Mouse (Mus musculus) liver, embryonic 11.5 days (tissue): ENCODE measurements around the gene Ly6g6e. TPM values are rescaled to one million over a fixed set of nuclear protein-coding genes. Genes with fewer than 3 reads are reported as not detected.
"Not testable (repeated sequence)": the region's sequence is repeated elsewhere in the genome, so short reads cannot be mapped to it uniquely, and the experiment has no call there.

Experiments used
- ATAC-seq: fragments of 200-750 bp; cut with Nextera tagmentation; replicated peaks from 2 replicates; pipeline ENCODE4 v1.8.0; 2017; ENCODE audit warnings: moderate number of reproducible peaks, mild to moderate bottlenecking, moderate TSS enrichment, moderate library complexity; ENCODE audit not compliant: low FRiP score
- DNase-seq: peaks from one replicate; pipeline ENCODE4 v3.0.0-alpha.2; 2017; ENCODE audit warnings: low spot score
- H3K27ac ChIP-seq: fragments of 300-500 bp; sonication (generic); 2 replicates; pipeline ENCODE4 v1.5.1; 2014; ENCODE audit warnings: mild to moderate bottlenecking, low read depth, low read length, control low read depth
- H3K27me3 ChIP-seq: fragments of 300-500 bp; sonication (generic); replicated peaks from 2 replicates; pipeline ENCODE4 v1.6.1; 2014; ENCODE audit warnings: low read length, mixed read lengths; ENCODE audit not compliant: control insufficient read depth, insufficient read depth
- H3K36me3 ChIP-seq: fragments of 300-500 bp; sonication (generic); 2 replicates; pipeline ENCODE4 v1.6.1; 2014; ENCODE audit warnings: mild to moderate bottlenecking, low read length, moderate library complexity, mixed read lengths; ENCODE audit not compliant: control insufficient read depth, insufficient read depth
- H3K4me1 ChIP-seq: fragments of 300-500 bp; sonication (generic); replicated peaks from 2 replicates; pipeline ENCODE4 v1.6.1; 2014; ENCODE audit warnings: low read length, mixed read lengths; ENCODE audit not compliant: control insufficient read depth, insufficient read depth
- H3K4me2 ChIP-seq: fragments of 300-500 bp; sonication (generic); 2 replicates; pipeline ENCODE4 v1.6.1; 2014; ENCODE audit warnings: mild to moderate bottlenecking, control low read depth, moderate library complexity
- H3K4me3 ChIP-seq: fragments of 300-500 bp; sonication (generic); 2 replicates; pipeline ENCODE4 v1.5.1; 2014; ENCODE audit warnings: low read depth, low read length, control low read depth
- H3K9ac ChIP-seq: fragments of 300-500 bp; sonication (generic); 2 replicates; pipeline ENCODE4 v1.6.1; 2014; ENCODE audit warnings: low read depth, low read length, control low read depth
- H3K9me3 ChIP-seq: fragments of 300-500 bp; sonication (generic); 2 replicates; pipeline ENCODE4 v1.6.1; 2016; ENCODE audit warnings: low read length, inconsistent platforms, mixed read lengths; ENCODE audit not compliant: control insufficient read depth
- WGBS: fragments of 180-500 bp; shearing (Covaris S2); extraction: QIAGEN DNeasy Blood & Tissue Kit; methylation state at CpG from one replicate; pipeline ENCODE4 v1.1.7; 2014; 5-methylcytosine and 5-hydroxymethylcytosine counted together
- polyA plus RNA-seq: library from polyadenylated mRNA; unstranded; fragments of >200 nt; fragmentation: Nextera tagmentation; extraction: Ambion mirVana; gene quantifications from 2 replicates; pipeline ENCODE4 v1.2.1, GENCODE M21; 2014

The Ly6g6e gene
- polyA plus RNA-seq, result 0.57 TPM in 1 of 2 replicates, not detected in the other

DNA sequence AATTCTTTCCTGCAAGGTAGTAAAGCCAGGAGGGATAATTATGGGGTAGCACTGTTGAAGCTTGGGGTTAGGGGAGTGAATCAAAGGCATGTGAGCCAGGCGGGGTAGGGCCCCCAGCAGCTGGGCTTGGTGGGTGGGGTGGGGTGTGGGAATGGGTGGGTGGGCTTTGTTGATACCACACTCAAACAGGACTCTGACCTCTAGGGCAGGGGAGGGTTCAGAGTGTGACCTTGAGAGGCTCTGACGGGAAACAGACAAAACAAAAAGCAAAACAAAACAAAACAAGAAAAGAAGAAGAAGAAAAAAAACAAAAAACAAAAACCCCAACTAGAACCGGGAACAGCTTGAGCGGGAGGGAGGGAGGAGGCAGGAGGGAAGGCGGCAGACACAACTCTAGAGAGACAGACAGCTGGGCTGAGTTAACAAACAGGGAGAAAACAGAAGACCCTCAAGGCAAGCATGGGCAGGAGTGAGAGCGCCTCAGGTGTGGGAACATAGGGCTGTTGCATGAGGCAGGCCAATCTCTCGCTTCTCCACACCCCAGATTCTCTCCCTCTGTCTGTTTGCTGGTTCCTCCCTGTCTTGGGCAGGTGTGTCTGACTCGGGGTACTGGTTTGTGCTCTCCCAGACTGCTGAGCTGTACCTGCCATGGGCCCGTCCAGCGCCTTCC lies at the start of gene Ly6g6e:
Gene Ly6g6e, plus strand, starts transcription at position 396 of the 670 bp plus-strand sequence.
- Histone ChIP-seq H3K4me3 (no peak within 1 kb of the TSS), H3K27ac (no peak within 1 kb of the TSS), H3K27me3 (peaks cover 11% of the 10 kb centered on the region; the same call in 1 of the 2 replicates), H3K9me3 (no peaks in the 10 kb centered on the region), H3K9ac (no peak within 1 kb of the TSS; the same call in 1 of the 2 replicates), H3K4me1 (peaks cover 26% of the 10 kb centered on the region), H3K36me3 (no peaks in the 10 kb centered on the region), H3K4me2 (peak within 1 kb of the TSS; percentile 28; the same call in 1 of the 2 replicates)
- DNase-seq (no peak), ATAC-seq (no peak)
- 40% methylated on average over 10 of the region's 10 CpGs for WGBS

DNA sequence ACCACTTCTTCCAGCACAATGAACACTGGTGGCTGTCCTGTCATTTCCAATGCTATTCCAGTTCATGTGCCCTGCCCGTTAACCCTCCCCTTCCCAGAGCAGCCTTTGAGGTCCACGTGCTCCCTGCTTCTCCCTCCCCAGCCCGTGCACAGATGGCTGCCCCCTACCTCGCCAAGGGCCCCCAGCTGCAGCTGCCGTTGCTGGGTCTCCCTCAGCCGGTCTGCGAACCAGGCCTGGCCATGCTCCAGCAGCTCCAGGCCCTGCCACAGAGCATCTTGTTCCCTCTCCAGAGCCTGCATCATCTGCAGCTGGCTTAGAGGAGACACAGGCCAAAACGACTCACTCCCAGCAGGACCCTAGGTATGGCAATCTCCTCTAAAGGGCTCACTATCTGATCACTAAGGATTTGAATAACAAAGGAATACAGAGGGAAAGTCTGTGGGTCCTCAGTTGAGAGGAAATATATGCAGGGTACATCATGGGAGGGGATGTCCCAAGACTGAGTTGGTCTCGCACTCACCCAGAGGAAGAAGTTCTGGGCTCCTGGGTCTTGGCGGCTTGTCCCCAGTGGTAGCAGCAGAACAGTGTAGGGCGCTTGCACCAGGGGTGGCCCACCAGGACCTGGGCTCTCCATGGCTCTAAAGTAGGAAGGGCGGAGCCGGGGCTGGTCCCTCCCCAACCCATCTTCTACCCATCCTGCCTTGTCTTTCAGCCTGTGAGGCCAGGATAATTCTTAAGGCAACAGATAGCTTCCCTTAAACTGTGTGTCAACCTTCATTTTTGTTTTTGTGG lies 49.2 kb upstream of the Ly6g6e start, which contains the start of gene Sapcd1:
Gene Sapcd1, minus strand, starts transcription at position 740 of the 792 bp plus-strand sequence.
- ATAC-seq (0 out of 2 replicates have a peak, but pooled peaks have one; percentile 41), DNase-seq (no peak)
- Histone ChIP-seq H3K27ac (peak within 1 kb of the TSS; percentile 32; the same call in 1 of the 2 replicates), H3K36me3 (no peaks in the 10 kb centered on the region), H3K9ac (peak within 1 kb of the TSS; percentile 46), H3K27me3 (no peaks in the 10 kb centered on the region), H3K9me3 (no peaks in the 10 kb centered on the region), H3K4me2 (peak within 1 kb of the TSS; percentile 23; the same call in 1 of the 2 replicates), H3K4me3 (peak within 1 kb of the TSS; percentile 15; the same call in 1 of the 2 replicates), H3K4me1 (peaks cover 52% of the 10 kb centered on the region)
- 54% methylated on average over 13 of the region's 13 CpGs for WGBS

DNA sequence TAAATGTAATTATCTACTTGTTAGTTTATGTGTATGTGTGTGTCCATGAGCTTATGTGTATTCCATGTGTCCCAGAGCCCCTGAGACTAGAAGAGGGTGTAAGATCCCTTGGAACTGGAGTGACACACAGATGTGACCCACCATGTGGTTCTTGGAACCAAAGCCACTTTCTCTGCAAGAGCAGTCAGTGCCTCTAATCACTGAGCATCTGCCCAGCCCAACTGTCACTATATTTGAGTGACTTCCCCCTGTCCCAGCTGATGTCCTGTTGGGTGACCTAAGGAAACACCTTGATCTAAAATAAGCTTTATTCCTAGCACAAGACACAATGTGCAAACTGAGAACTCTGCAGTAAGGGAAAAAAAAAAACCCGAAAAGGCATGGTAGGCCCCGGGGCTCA lies 48.4 kb upstream of the Ly6g6e start:
- Histone ChIP-seq H3K27me3 (no peaks in the 10 kb centered on the region), H3K9me3 (no peaks in the 10 kb centered on the region), H3K4me2 (no peak overlapping the region), H3K4me3 (no peak overlapping the region), H3K36me3 (no peaks in the 10 kb centered on the region), H3K27ac (no peak overlapping the region), H3K4me1 (peaks cover 43% of the 10 kb centered on the region), H3K9ac (no peak overlapping the region)
- DNase-seq (no peak), ATAC-seq (no peak)
- WGBS, result 67% methylated on average over 2 of the region's 2 CpGs

DNA sequence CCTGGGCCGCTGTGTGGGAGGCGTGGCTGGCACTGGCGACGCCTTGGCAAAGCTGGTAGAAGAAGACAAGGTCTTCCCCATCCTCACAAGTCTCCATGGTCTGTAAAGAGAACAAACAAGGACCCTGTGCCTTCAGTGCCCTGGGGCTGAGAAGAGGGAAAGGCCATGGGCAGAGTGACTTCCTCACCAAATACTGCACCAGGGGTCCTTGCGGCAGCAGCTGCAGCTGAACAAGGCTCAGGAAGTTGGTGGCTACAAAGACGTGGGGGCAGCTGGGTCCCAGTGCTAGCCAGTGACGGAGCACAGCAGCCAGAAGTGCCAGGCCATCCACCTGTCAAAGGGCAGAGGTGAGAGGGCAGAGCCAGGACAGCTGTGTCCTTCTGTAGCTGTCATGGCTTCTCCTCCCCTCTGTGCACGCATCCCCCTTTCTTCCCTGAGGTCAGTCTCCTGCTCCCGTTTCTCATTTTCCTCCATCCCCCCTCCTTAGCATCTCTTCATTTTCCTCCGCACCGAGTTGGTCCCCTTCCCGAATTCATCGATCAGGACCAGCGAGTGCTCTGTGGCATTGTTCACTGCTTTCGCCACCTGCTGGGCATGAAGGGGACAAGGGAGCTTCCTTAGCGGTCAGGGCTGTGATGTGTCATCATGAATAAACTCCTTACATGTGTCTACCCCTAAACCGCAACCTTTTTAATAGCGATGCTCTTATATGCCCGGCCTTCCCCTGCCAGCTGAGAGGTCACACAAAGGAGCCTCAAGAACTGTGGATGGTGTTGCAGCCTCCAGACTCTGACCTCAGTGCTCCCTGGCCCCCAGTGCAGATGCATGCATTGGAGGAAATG lies 46.8 kb upstream of the Ly6g6e start:
- no peak overlapping the region for H3K4me2 ChIP-seq
- 41% methylated on average over 19 of the region's 19 CpGs for WGBS

DNA sequence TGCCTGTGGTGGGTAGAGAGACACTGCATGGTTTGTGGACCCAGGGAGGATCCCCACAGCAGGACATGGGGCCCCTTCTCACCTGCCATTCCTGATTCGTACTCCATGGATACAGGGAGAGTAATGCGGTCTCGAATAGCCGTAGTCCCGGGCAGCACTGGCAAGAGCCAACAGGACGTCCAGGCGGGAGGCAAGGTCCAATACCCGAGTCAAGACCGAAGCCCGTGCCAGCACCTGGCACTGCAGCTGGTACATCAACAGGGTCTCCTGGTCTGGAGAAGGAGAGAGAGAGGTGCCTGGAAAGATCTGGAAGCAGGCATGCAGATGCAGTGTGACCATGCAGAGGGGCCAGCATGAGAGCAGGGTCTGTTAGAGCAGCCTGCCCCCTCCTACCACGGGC lies 45.4 kb upstream of the Ly6g6e start:
- 91% methylated on average over 11 of the region's 11 CpGs for WGBS
- Histone ChIP-seq H3K4me1 (peaks cover 28% of the 10 kb centered on the region), H3K9me3 (no peaks in the 10 kb centered on the region), H3K27ac (no peak overlapping the region), H3K36me3 (no peaks in the 10 kb centered on the region), H3K4me3 (no peak overlapping the region), H3K9ac (no peak overlapping the region), H3K27me3 (no peaks in the 10 kb centered on the region), H3K4me2 (no peak overlapping the region)
- no peak for DNase-seq
- no peak for ATAC-seq

More for the DNA sequence above, 46.8 kb upstream of the Ly6g6e start:
- no peaks in the 10 kb centered on the region for H3K36me3 ChIP-seq
- DNase-seq, result no peak
- ATAC-seq, result no peak
- no peak overlapping the region for H3K9ac ChIP-seq
- H3K27ac ChIP-seq, result no peak overlapping the region
- peaks cover 30% of the 10 kb centered on the region for H3K4me1 ChIP-seq
- no peaks in the 10 kb centered on the region for H3K27me3 ChIP-seq
- no peaks in the 10 kb centered on the region for H3K9me3 ChIP-seq
- H3K4me3 ChIP-seq, result no peak overlapping the region

DNA sequence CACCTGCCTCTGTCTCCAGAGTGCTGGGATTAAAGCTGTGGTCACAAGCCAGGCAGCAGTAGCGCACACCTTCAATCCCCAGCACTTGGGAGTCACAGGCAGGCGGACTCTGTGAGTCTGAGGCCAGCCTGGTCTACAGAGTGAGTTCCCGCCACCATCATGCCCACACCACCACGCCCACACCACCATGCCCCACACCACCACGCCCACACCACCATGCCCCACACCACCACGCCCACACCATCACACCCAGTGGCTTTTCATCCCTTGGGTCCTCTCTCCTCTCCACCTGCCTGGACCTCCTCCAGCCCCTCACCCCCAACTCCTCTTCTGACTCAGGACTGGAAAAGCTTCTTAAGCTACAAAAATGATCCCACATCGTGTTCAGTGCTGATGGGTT lies 44.8 kb upstream of the Ly6g6e start:
- Histone ChIP-seq H3K36me3 (no peaks in the 10 kb centered on the region), H3K4me2 (no peak overlapping the region), H3K27ac (no peak overlapping the region), H3K27me3 (no peaks in the 10 kb centered on the region), H3K9ac (no peak overlapping the region), H3K4me3 (no peak overlapping the region), H3K4me1 (peaks cover 24% of the 10 kb centered on the region), H3K9me3 (no peaks in the 10 kb centered on the region)
- DNase-seq (no peak), ATAC-seq (no peak; the same call in 1 of the 2 replicates)
- 74% methylated on average over 7 of the region's 7 CpGs for WGBS

DNA sequence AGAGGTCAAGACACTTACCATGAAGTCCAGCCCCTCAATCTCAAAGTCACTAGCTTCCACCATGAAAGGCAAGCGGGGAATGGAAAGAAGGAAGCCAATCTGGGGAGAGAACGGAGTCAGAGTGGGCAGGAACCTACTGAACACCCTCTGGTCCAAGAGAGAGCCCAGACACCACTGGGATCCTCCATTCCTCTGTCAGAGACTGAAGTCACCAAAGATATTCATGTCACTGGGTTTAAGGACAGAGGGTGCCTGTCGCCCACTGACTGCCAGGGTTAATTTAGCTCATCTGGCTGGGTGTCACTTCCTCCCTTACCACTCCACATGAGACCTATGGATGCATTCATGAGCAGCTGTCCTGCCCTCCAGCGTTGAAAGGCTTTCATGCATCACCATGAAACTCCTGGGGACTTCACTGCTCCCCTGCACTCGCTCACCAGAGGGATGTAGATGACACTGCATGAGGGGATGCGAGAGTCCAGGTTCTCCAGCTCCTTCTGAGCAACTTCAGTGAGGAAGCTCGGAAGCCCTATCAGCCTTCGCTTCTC lies 44.3 kb upstream of the Ly6g6e start:
- 70% methylated on average over 8 of the region's 8 CpGs for WGBS
- no peaks in the 10 kb centered on the region for H3K36me3 ChIP-seq

DNA sequence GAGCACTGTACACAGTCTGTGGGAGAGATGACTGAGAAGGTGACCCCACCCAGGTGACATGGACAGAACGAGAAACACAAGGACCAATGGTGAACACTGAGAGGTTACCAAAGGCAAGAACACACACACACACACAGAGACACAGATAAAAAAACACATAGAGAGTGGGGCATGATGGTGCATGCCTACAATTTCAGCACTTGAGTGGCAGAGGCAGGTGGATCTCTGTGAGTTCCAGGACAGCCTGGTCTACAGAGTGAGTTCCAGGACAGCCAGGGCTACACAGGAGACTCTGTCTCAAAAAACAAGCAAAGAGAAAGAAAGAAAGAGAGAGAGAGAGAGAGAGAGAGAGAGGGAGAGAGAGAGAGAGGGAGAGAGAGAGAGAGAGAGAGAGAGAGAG lies 43.0 kb upstream of the Ly6g6e start:
- peaks cover 11% of the 10 kb centered on the region for H3K4me1 ChIP-seq
- not testable (repeated sequence) for H3K4me3 ChIP-seq, H3K9me3 ChIP-seq, H3K36me3 ChIP-seq, H3K9ac ChIP-seq, ATAC-seq, DNase-seq, H3K27ac ChIP-seq, H3K4me2 ChIP-seq, H3K27me3 ChIP-seq
- WGBS, result 71% methylated on average over 1 of the region's 1 CpGs

More for the DNA sequence above, 44.3 kb upstream of the Ly6g6e start:
- no peak overlapping the region for H3K9ac ChIP-seq
- no peak for ATAC-seq
- DNase-seq, result no peak
- no peak overlapping the region for H3K4me3 ChIP-seq
- peaks cover 21% of the 10 kb centered on the region for H3K4me1 ChIP-seq
- no peak overlapping the region for H3K4me2 ChIP-seq
- H3K27ac ChIP-seq, result no peak overlapping the region
- no peaks in the 10 kb centered on the region for H3K9me3 ChIP-seq
- H3K27me3 ChIP-seq, result no peaks in the 10 kb centered on the region
